Mouse (Mus musculus): ENCODE measurements around the gene Ppp2r2c.

DNA sequence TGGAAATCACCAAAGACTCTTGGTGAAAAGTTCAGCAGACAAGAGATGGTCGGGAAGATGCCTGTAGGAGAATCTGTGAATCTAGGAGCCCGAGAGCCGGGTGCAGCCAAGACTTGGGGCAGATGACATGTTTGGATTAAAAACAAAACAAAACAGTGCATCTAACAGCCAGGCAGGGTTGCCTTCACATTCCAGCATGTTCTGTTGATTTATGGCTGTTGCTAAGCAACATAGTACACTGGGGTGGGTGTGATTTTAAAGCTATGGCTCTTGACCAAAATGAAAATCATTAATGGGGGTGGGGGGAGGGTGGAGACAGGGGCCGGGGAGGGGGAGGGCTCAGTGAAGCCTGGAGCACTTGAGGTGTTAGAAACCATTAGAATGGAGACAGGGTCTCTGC is 16.7 kb upstream of the Ppp2r2c start:
- no peak for TF ChIP-seq CTCF (IDR thresholded peaks at IDR 0.05; ENCODE audit: borderline replicate concordance, insufficient read depth, low read depth, low read length)
- no peak for TF ChIP-seq POLR2A (IDR thresholded peaks at IDR 0.05; ENCODE audit: borderline replicate concordance, insufficient read depth, low read length)
